21 mouse cellular contexts compared by ENCODE assay signal in the genomic region with DNA sequence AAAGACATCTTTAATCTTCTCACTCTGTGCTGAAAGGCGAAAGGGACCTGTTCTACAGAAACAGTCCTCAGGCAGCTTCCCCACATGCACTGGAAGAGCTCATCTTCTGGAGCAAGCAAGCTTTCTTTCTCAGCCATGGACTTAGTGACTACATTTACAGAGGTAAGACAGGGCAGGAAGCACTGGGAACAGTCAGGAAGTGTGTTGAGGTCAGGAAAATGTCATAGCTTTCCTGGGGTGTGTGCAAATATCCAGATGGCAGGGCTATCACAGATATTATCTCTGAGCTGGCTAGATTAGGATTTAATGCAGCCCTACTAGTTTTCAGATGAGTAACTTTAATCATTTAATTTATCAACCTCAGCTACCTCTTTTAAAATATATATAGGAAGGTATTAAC.
"Had no signal": no experiment of that assay in that cellular context is flagged by ENCODE, and none has a peak within 500 bp of the region (broad histone marks: within the 10 kb centered on the region; RNA-seq: fewer than 3 reads in every experiment).

No protein-coding gene starts in this region.

- H3K27ac ChIP-seq: left cerebral cortex, adult 2 months; limb, embryonic 13.5 days; liver, embryonic 12.5 days; liver, embryonic 15.5 days; macrophage; midbrain, embryonic 12.5 days; midbrain, embryonic 15.5 days; neural tube, embryonic 12.5 days; neural tube, embryonic 15.5 days; stomach, postnatal 0 days had no signal

- H3K4me2 ChIP-seq: limb, embryonic 13.5 days; liver, embryonic 12.5 days; liver, embryonic 15.5 days; midbrain, embryonic 12.5 days; midbrain, embryonic 15.5 days; neural tube, embryonic 12.5 days; neural tube, embryonic 15.5 days had no signal

- H3K9ac ChIP-seq: limb, embryonic 13.5 days; liver, embryonic 12.5 days; liver, embryonic 15.5 days; midbrain, embryonic 12.5 days; midbrain, embryonic 15.5 days; neural tube, embryonic 12.5 days; neural tube, embryonic 15.5 days had no signal

- H3K4me3 ChIP-seq: left cerebral cortex, adult 2 months; limb, embryonic 13.5 days; liver, embryonic 12.5 days; liver, embryonic 15.5 days; midbrain, embryonic 12.5 days; midbrain, embryonic 15.5 days; neural tube, embryonic 12.5 days; neural tube, embryonic 15.5 days had no signal

- H3K27me3 ChIP-seq: limb, embryonic 13.5 days; liver, embryonic 12.5 days; liver, embryonic 15.5 days; midbrain, embryonic 12.5 days; midbrain, embryonic 15.5 days; neural tube, embryonic 12.5 days; neural tube, embryonic 15.5 days had no signal

- DNase-seq: kidney, adult 8-10 months; kidney, postnatal 10 days; layer of hippocampus, postnatal 36 days; liver; lung, adult 2 months; right cerebral cortex, adult 18-20 months; right cerebral cortex, postnatal 14 days; right cerebral cortex, postnatal 4 days; thymus, adult 2 months; thymus, postnatal 14 days; thymus, postnatal 4 days had no signal

- ATAC-seq: liver, embryonic 12.5 days; midbrain, embryonic 15.5 days had no signal

- H3K4me1 ChIP-seq: liver, embryonic 12.5 days; midbrain, embryonic 15.5 days; neural tube, embryonic 12.5 days; neural tube, embryonic 15.5 days had no signal

- H3K9me3 ChIP-seq: limb, embryonic 13.5 days; liver, embryonic 12.5 days; liver, embryonic 15.5 days; midbrain, embryonic 12.5 days; midbrain, embryonic 15.5 days; neural tube, embryonic 12.5 days; neural tube, embryonic 15.5 days had no signal

- H3K36me3 ChIP-seq: limb, embryonic 13.5 days; liver, embryonic 12.5 days; liver, embryonic 15.5 days; midbrain, embryonic 12.5 days; midbrain, embryonic 15.5 days; neural tube, embryonic 12.5 days; neural tube, embryonic 15.5 days had no signal
